11 mouse cellular contexts compared by ENCODE assay signal in the genomic region with DNA sequence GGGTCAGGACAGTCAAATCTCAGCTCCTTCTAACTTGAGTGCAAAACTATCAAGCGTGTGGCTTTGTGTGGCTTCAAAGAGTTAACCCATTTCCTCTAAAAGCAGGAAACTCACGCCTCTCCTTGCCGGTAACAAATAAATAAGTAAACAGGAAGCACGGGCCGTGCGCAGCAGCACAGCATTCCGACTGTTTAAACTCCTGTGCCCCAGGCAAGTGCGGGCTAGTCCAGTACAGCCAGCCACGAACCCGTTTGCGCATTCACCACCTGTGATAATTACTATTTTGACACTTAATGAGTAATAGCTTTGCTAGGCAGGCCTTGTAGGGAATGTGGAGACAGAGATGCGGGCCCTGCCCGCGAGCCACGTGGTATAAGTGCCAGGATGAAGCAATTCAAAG.
DNase-seq lines count a peak whose midpoint lies in the region; ATAC-seq and TF ChIP-seq lines count a peak whose summit lies in the region.
"Had no signal": no experiment of that assay in that cellular context is flagged by ENCODE, and none has a peak within 500 bp of the region (broad histone marks: within the 10 kb centered on the region; RNA-seq: fewer than 3 reads in every experiment).

No protein-coding gene starts in this region.

- intact Hi-C loops in left cerebral cortex, postnatal 14 days (cut with DNase I) = no loop called here

- peak; percentile 22 for DNase-seq in 416B (ENCODE audit: low read depth)
- no peak for DNase-seq in kidney, postnatal 0 days (ENCODE audit: low spot score)
- no peak for DNase-seq in testis, postnatal 14 days (ENCODE audit: low spot score)
- no peak for DNase-seq in layer of hippocampus, adult 8-10 months (ENCODE audit: low spot score in 2 of 2)
- no peak for DNase-seq in left cerebral cortex, postnatal 14 days (ENCODE audit: low spot score in 2 of 2)
- DNase-seq: gastrocnemius, postnatal 25 days; liver, embryonic 13.5 days had no signal

- H3K27me3 ChIP-seq in hindbrain, embryonic 15.5 days = no peaks in the 10 kb centered on the region
- no peaks in the 10 kb centered on the region for H3K27me3 ChIP-seq in hindbrain, embryonic 12.5 days
- H3K27me3 ChIP-seq in ES-Bruce4 (ENCODE audit: control insufficient read depth, insufficient read depth, low read length, poor library complexity, severe bottlenecking) = no peaks in the 10 kb centered on the region
- no peaks in the 10 kb centered on the region for H3K27me3 ChIP-seq in kidney, postnatal 0 days (ENCODE audit: insufficient read depth, low read length)
- H3K27me3 ChIP-seq: liver, embryonic 13.5 days; Patski had no signal

- peak overlapping the region; percentile 30 for H3K4me2 ChIP-seq in hindbrain, embryonic 15.5 days
- H3K4me2 ChIP-seq in hindbrain, embryonic 12.5 days (replicated peaks) = no peak overlapping the region
- H3K4me2 ChIP-seq in kidney, postnatal 0 days (ENCODE audit: low read length) = peak overlapping the region; percentile 13; the same call in 1 of the 2 replicates
- H3K4me2 ChIP-seq: liver, embryonic 13.5 days had no signal

- no peak for ATAC-seq in hindbrain, embryonic 15.5 days (ENCODE audit: low FRiP score, low read depth)
- ATAC-seq in hindbrain, embryonic 12.5 days (ENCODE audit: low FRiP score) = no peak
- ATAC-seq in kidney, postnatal 0 days (replicated peaks; ENCODE audit: low FRiP score, low read depth) = no peak; the same call in 1 of the 2 replicates
- ATAC-seq: Patski had no signal

- H3K36me3 ChIP-seq in hindbrain, embryonic 15.5 days = no peaks in the 10 kb centered on the region
- H3K36me3 ChIP-seq in hindbrain, embryonic 12.5 days = no peaks in the 10 kb centered on the region
- H3K36me3 ChIP-seq in ES-Bruce4 (ENCODE audit: control insufficient read depth, insufficient read depth, low read length, poor library complexity, severe bottlenecking) = no peaks in the 10 kb centered on the region
- H3K36me3 ChIP-seq in kidney, postnatal 0 days (ENCODE audit: insufficient read depth, low read length) = no peaks in the 10 kb centered on the region
- H3K36me3 ChIP-seq: liver, embryonic 13.5 days had no signal

- peaks cover 59% of the 10 kb centered on the region for H3K4me1 ChIP-seq in hindbrain, embryonic 15.5 days (replicated peaks)
- peaks cover 71% of the 10 kb centered on the region for H3K4me1 ChIP-seq in hindbrain, embryonic 12.5 days
- H3K4me1 ChIP-seq in ES-Bruce4 (ENCODE audit: control insufficient read depth, insufficient read depth, low read length) = peaks cover 6% of the 10 kb centered on the region
- H3K4me1 ChIP-seq in kidney, postnatal 0 days (replicated peaks; ENCODE audit: insufficient read depth, low read length) = peaks cover 10% of the 10 kb centered on the region

- H3K4me3 ChIP-seq in hindbrain, embryonic 15.5 days = no peak overlapping the region
- H3K4me3 ChIP-seq in hindbrain, embryonic 12.5 days = no peak overlapping the region
- no peak overlapping the region for H3K4me3 ChIP-seq in ES-Bruce4 (ENCODE audit: low read depth, low read length)
- H3K4me3 ChIP-seq in kidney, postnatal 0 days (replicated peaks; ENCODE audit: low read depth, low read length) = no peak overlapping the region
- H3K4me3 ChIP-seq: liver, embryonic 13.5 days had no signal

- TF ChIP-seq EP300 in ES-Bruce4 (IDR thresholded peaks at IDR 0.05; ENCODE audit: insufficient read depth, low read depth, low read length) = peak; percentile 54; the same call in 1 of the 2 replicates

- H3K9me3 ChIP-seq in hindbrain, embryonic 15.5 days = no peaks in the 10 kb centered on the region
- H3K9me3 ChIP-seq in hindbrain, embryonic 12.5 days (replicated peaks) = no peaks in the 10 kb centered on the region
- no peaks in the 10 kb centered on the region for H3K9me3 ChIP-seq in ES-Bruce4 (replicated peaks; ENCODE audit: control insufficient read depth, insufficient read depth, low read length, poor library complexity, severe bottlenecking)
- no peaks in the 10 kb centered on the region for H3K9me3 ChIP-seq in kidney, postnatal 0 days (replicated peaks; ENCODE audit: low read length)
- H3K9me3 ChIP-seq: liver, embryonic 13.5 days had no signal

- WGBS in hindbrain, embryonic 15.5 days = 53% methylated on average over 15 of the region's 15 CpGs
- 66% methylated on average over 15 of the region's 15 CpGs for WGBS in hindbrain, embryonic 12.5 days
- 48% methylated on average over 15 of the region's 15 CpGs for WGBS in kidney, postnatal 0 days

- H3K27ac ChIP-seq in hindbrain, embryonic 15.5 days (replicated peaks) = no peak overlapping the region; the same call in 1 of the 2 replicates
- no peak overlapping the region for H3K27ac ChIP-seq in hindbrain, embryonic 12.5 days
- H3K27ac ChIP-seq in ES-Bruce4 (ENCODE audit: insufficient read depth, low read length) = peak overlapping the region; percentile 27; the same call in 1 of the 2 replicates
- no peak overlapping the region for H3K27ac ChIP-seq in kidney, postnatal 0 days
- H3K27ac ChIP-seq: liver, embryonic 13.5 days had no signal

- no peak overlapping the region for H3K9ac ChIP-seq in hindbrain, embryonic 15.5 days
- no peak overlapping the region for H3K9ac ChIP-seq in hindbrain, embryonic 12.5 days
- H3K9ac ChIP-seq in ES-Bruce4 (ENCODE audit: low read depth, poor library complexity, severe bottlenecking) = no peak overlapping the region
- H3K9ac ChIP-seq in kidney, postnatal 0 days (ENCODE audit: low read depth, low read length) = no peak overlapping the region
- H3K9ac ChIP-seq: liver, embryonic 13.5 days had no signal

- TF ChIP-seq POLR2A in ES-Bruce4 (IDR thresholded peaks at IDR 0.05; ENCODE audit: insufficient read depth, low read length) = no peak

- TF ChIP-seq CTCF in ES-Bruce4 (IDR thresholded peaks at IDR 0.05; ENCODE audit: low read depth, low read length) = no peak
- TF ChIP-seq CTCF in kidney, postnatal 0 days (IDR thresholded peaks at IDR 0.05; ENCODE audit: low read depth) = no peak
